Mouse (Mus musculus) midbrain, embryonic 13.5 days (tissue): ENCODE measurements at regions not wholly inside any gene's neighbourhood (a gene's known extent, or its start where the extent isn't known, plus 50 kb on each side); places are given as distances from the start of the nearest gene placed in this dataset.
A peak's percentile ranks its signal among the peaks of the same experiment; 100 is the strongest.

ENCODE experiments used
- ATAC-seq: fragments of 200-750 bp; cut with Nextera tagmentation; 2 replicates; pipeline ENCODE4 v1.8.0; 2017; ENCODE audit warnings: mild to moderate bottlenecking, moderate TSS enrichment, moderate library complexity
- H3K27ac ChIP-seq: fragments of 300-500 bp; sonication (generic); 2 replicates; pipeline ENCODE4 v1.5.1; 2015; ENCODE audit warnings: inconsistent platforms, mild to moderate bottlenecking, moderate library complexity
- H3K27me3 ChIP-seq: fragments of 300-500 bp; sonication (generic); 2 replicates; pipeline ENCODE4 v1.6.1; 2015; ENCODE audit warnings: mild to moderate bottlenecking, inconsistent platforms
- H3K36me3 ChIP-seq: fragments of 300-500 bp; sonication (generic); 2 replicates; pipeline ENCODE4 v1.6.1; 2015; ENCODE audit warnings: mild to moderate bottlenecking, inconsistent platforms
- H3K4me1 ChIP-seq: fragments of 300-500 bp; sonication (generic); replicated peaks from 2 replicates; pipeline ENCODE4 v1.6.1; 2015; ENCODE audit warnings: inconsistent platforms
- H3K4me2 ChIP-seq: fragments of 300-500 bp; sonication (generic); replicated peaks from 2 replicates; pipeline ENCODE4 v1.6.1; 2015; ENCODE audit warnings: moderate library complexity, mild to moderate bottlenecking, inconsistent platforms
- H3K4me3 ChIP-seq: fragments of 300-500 bp; sonication (generic); replicated peaks from 2 replicates; pipeline ENCODE4 v1.5.1; 2015; ENCODE audit warnings: mild to moderate bottlenecking, inconsistent platforms
- H3K9ac ChIP-seq: fragments of 300-500 bp; sonication (generic); replicated peaks from 2 replicates; pipeline ENCODE4 v1.6.1; 2015; ENCODE audit warnings: mild to moderate bottlenecking, inconsistent platforms
- H3K9me3 ChIP-seq: fragments of 300-500 bp; sonication (generic); 2 replicates; pipeline ENCODE4 v1.6.1; 2016; ENCODE audit warnings: mild to moderate bottlenecking, inconsistent platforms
- WGBS: fragments of 180-500 bp; shearing (Covaris S2); methylation state at CpG from one replicate; pipeline ENCODE4 v1.1.7; 2015; 5-methylcytosine and 5-hydroxymethylcytosine counted together

GRCm38 (mm10) chr8:27677143-27678106 lies 230.0 kb downstream of the Poteg start:
- Histone ChIP-seq H3K27ac (no peak overlapping the region), H3K4me3 (no peak overlapping the region), H3K4me2 (no peak overlapping the region), H3K36me3 (no peaks in the 10 kb centered on the region), H3K27me3 (no peaks in the 10 kb centered on the region), H3K9ac (no peak overlapping the region), H3K9me3 (no peaks in the 10 kb centered on the region), H3K4me1 (peaks cover 6% of the 10 kb centered on the region)
- 36% methylated on average over 13 of the region's 13 CpGs for WGBS
- ATAC-seq: peak; percentile 65

GRCm38 (mm10) chr8:27679164-27679563 lies 231.7 kb downstream of the Poteg start:
- Histone ChIP-seq H3K9me3 (no peaks in the 10 kb centered on the region), H3K27me3 (no peaks in the 10 kb centered on the region), H3K9ac (no peak overlapping the region; the same call in 1 of the 2 replicates), H3K4me1 (peaks cover 6% of the 10 kb centered on the region), H3K36me3 (no peaks in the 10 kb centered on the region), H3K4me3 (no peak overlapping the region), H3K4me2 (no peak overlapping the region), H3K27ac (no peak overlapping the region)
- ATAC-seq: peak; percentile 70
- 5% methylated on average over 2 of the region's 2 CpGs for WGBS

GRCm38 (mm10) chr8:27721988-27722387 lies 274.5 kb downstream of the Poteg start:
- Histone ChIP-seq H3K36me3 (no peaks in the 10 kb centered on the region), H3K4me1 (0 out of 2 replicates have a peak, but pooled peaks cover 5% of the 10 kb centered on the region), H3K4me3 (no peak overlapping the region), H3K9ac (no peak overlapping the region), H3K4me2 (no peak overlapping the region), H3K9me3 (no peaks in the 10 kb centered on the region), H3K27me3 (no peaks in the 10 kb centered on the region), H3K27ac (no peak overlapping the region)
- ATAC-seq: 0 out of 2 replicates have a peak, but pooled peaks have one; percentile 27
- WGBS: 45% methylated on average over 6 of the region's 6 CpGs

GRCm38 (mm10) chr8:27770296-27770695 lies 322.8 kb downstream of the Poteg start:
- Histone ChIP-seq H3K27me3 (no peaks in the 10 kb centered on the region), H3K9me3 (no peaks in the 10 kb centered on the region), H3K36me3 (no peaks in the 10 kb centered on the region), H3K4me3 (no peak overlapping the region), H3K4me2 (peak overlapping the region; percentile 34), H3K4me1 (peaks cover 13% of the 10 kb centered on the region), H3K27ac (no peak overlapping the region), H3K9ac (no peak overlapping the region)
- 0 out of 2 replicates have a peak, but pooled peaks have one; percentile 48 for ATAC-seq
- 48% methylated on average over 6 of the region's 6 CpGs for WGBS

GRCm38 (mm10) chr8:27770803-27771202 lies 323.3 kb downstream of the Poteg start:
- Histone ChIP-seq H3K4me3 (no peak overlapping the region), H3K27ac (no peak overlapping the region), H3K4me1 (peaks cover 13% of the 10 kb centered on the region), H3K36me3 (no peaks in the 10 kb centered on the region), H3K4me2 (peak overlapping the region; percentile 34), H3K27me3 (no peaks in the 10 kb centered on the region), H3K9ac (no peak overlapping the region), H3K9me3 (no peaks in the 10 kb centered on the region)
- WGBS: 21% methylated on average over 8 of the region's 8 CpGs
- peak; percentile 55; the same call in 1 of the 2 replicates for ATAC-seq

- no peaks in the 10 kb centered on the region for H3K9me3 ChIP-seq
- H3K4me2 ChIP-seq: no peak overlapping the region
- no peaks in the 10 kb centered on the region for H3K36me3 ChIP-seq
- no peak overlapping the region for H3K27ac ChIP-seq
- H3K4me3 ChIP-seq: no peak overlapping the region
- no peak for ATAC-seq
- H3K27me3 ChIP-seq: no peaks in the 10 kb centered on the region
- H3K9ac ChIP-seq: no peak overlapping the region
- peaks cover 13% of the 10 kb centered on the region for H3K4me1 ChIP-seq
Observed at GRCm38 (mm10) chr8:27771250-27771649, 323.8 kb downstream of the Poteg start.

GRCm38 (mm10) chr8:27778982-27779381 lies 331.5 kb downstream of the Poteg start:
- Histone ChIP-seq H3K9ac (no peak overlapping the region), H3K27ac (no peak overlapping the region), H3K36me3 (no peaks in the 10 kb centered on the region), H3K4me1 (0 out of 2 replicates have a peak, but pooled peaks cover 6% of the 10 kb centered on the region), H3K4me3 (no peak overlapping the region), H3K4me2 (no peak overlapping the region), H3K9me3 (no peaks in the 10 kb centered on the region), H3K27me3 (no peaks in the 10 kb centered on the region)
- WGBS: 76% methylated on average over 3 of the region's 3 CpGs
- ATAC-seq: no peak
